Mouse (Mus musculus) B cell, adult 2 months (primary cell): ENCODE data around the gene Zfand3.

Experiments used
- DNase-seq, 2 experiments: peaks; one replicate each; pipeline ENCODE4 v3.0.0; 2022

Gene Zfand3

GRCm38 (mm10) chr17:30053463-30053862 is 48.9 kb downstream of the Zfand3 start:
- DNase-seq = no peak

- no peak for DNase-seq
Measured at GRCm38 (mm10) chr17:30053871-30054270, 49.3 kb downstream of the Zfand3 start.

- DNase-seq = no peak
Measured at GRCm38 (mm10) chr17:30056226-30056625, 51.7 kb downstream of the Zfand3 start.

GRCm38 (mm10) chr17:30058594-30058993 is 54.1 kb downstream of the Zfand3 start:
- DNase-seq = no peak

- DNase-seq = no peak
Measured at GRCm38 (mm10) chr17:30059066-30059465, 54.5 kb downstream of the Zfand3 start.

- DNase-seq = no peak
Measured at GRCm38 (mm10) chr17:30061100-30061837, 56.7 kb downstream of the Zfand3 start.

GRCm38 (mm10) chr17:30063849-30064248 is 59.3 kb downstream of the Zfand3 start:
- no peak for DNase-seq

- DNase-seq = no peak
Measured at GRCm38 (mm10) chr17:30064746-30065145, 60.2 kb downstream of the Zfand3 start.

GRCm38 (mm10) chr17:30069776-30070175 is 65.2 kb downstream of the Zfand3 start:
- no peak for DNase-seq

- DNase-seq = no peak
Measured at GRCm38 (mm10) chr17:30070631-30071030, 66.1 kb downstream of the Zfand3 start.

GRCm38 (mm10) chr17:30072613-30073012 is 68.1 kb downstream of the Zfand3 start:
- DNase-seq = no peak

GRCm38 (mm10) chr17:30075896-30076295 is 71.4 kb downstream of the Zfand3 start:
- no peak for DNase-seq

- DNase-seq = no peak
Measured at GRCm38 (mm10) chr17:30084007-30084406, 79.5 kb downstream of the Zfand3 start.

- no peak for DNase-seq
Measured at GRCm38 (mm10) chr17:30086695-30087094, 82.2 kb downstream of the Zfand3 start.

- no peak for DNase-seq
Measured at GRCm38 (mm10) chr17:30088431-30088830, 83.9 kb downstream of the Zfand3 start.

- no peak for DNase-seq
Measured at GRCm38 (mm10) chr17:30090416-30090815, 85.9 kb downstream of the Zfand3 start.

GRCm38 (mm10) chr17:30093148-30093749 is 88.7 kb downstream of the Zfand3 start:
- DNase-seq = no peak

GRCm38 (mm10) chr17:30097156-30097555 is 92.6 kb downstream of the Zfand3 start:
- DNase-seq = no peak

GRCm38 (mm10) chr17:30097677-30098076 is 93.1 kb downstream of the Zfand3 start:
- DNase-seq = no peak

- DNase-seq = no peak
Measured at GRCm38 (mm10) chr17:30099670-30100069, 95.1 kb downstream of the Zfand3 start.

GRCm38 (mm10) chr17:30101801-30102200 is 97.3 kb downstream of the Zfand3 start:
- no peak for DNase-seq

GRCm38 (mm10) chr17:30103005-30103404 is 98.5 kb downstream of the Zfand3 start:
- peak; percentile 32 to 37 for DNase-seq

- no peak for DNase-seq
Measured at GRCm38 (mm10) chr17:30103641-30104165, 99.2 kb downstream of the Zfand3 start.

GRCm38 (mm10) chr17:30105369-30105768 is 100.8 kb downstream of the Zfand3 start:
- DNase-seq = peak in 1 of 2 experiments; percentile 10
